ENCODE assay signal across 14 mouse cellular contexts in genomic region chr2:152010251-152010650, GRCm38 (mm10). TPM values are rescaled to one million over a fixed set of nuclear protein-coding genes. Genes with fewer than 3 reads are reported as not detected.
"Had no signal": no experiment of that assay in that cellular context is flagged by ENCODE, and none has a peak within 500 bp of the region (broad histone marks: within the 10 kb centered on the region; RNA-seq: fewer than 3 reads in every experiment).

No protein-coding gene starts in this region.

- H3K36me3 ChIP-seq: liver, embryonic 12.5 days; lung, embryonic 15.5 days; midbrain, embryonic 15.5 days; neural tube, embryonic 12.5 days had no signal

- ATAC-seq: inflammation-experienced regulatory T-cells, adult 6 months; liver, embryonic 12.5 days; midbrain, embryonic 15.5 days had no signal

- H3K4me3 ChIP-seq: liver, embryonic 12.5 days; lung, embryonic 15.5 days; megakaryocyte, embryonic 14.5 days; midbrain, embryonic 15.5 days; neural tube, embryonic 12.5 days had no signal

- H3K9me3 ChIP-seq: liver, embryonic 12.5 days; lung, embryonic 15.5 days; megakaryocyte, embryonic 14.5 days; midbrain, embryonic 15.5 days; neural tube, embryonic 12.5 days had no signal

- H3K4me2 ChIP-seq: liver, embryonic 12.5 days; lung, embryonic 15.5 days; midbrain, embryonic 11.5 days; midbrain, embryonic 15.5 days; neural tube, embryonic 12.5 days had no signal

- H3K4me1 ChIP-seq: liver, embryonic 12.5 days; midbrain, embryonic 15.5 days; neural tube, embryonic 12.5 days had no signal

- DNase-seq: kidney, postnatal 14 days; left cerebral cortex, postnatal 4 days; lung, postnatal 14 days; spleen, adult 18-20 months; thymus, adult 2 months; thymus, postnatal 25 days had no signal

- H3K27ac ChIP-seq: liver, embryonic 12.5 days; lung, embryonic 15.5 days; macrophage; midbrain, embryonic 15.5 days; neural tube, embryonic 12.5 days had no signal

- H3K27me3 ChIP-seq: lung, embryonic 15.5 days; midbrain, embryonic 15.5 days; neural tube, embryonic 12.5 days had no signal

- H3K9ac ChIP-seq: liver, embryonic 12.5 days; lung, embryonic 15.5 days; midbrain, embryonic 15.5 days; neural tube, embryonic 12.5 days had no signal

RNA-seq across cellular contexts. Expression of gene Slc52a3, which starts 13.9 kb away (rescaled TPM):
- polyA plus RNA-seq: macrophage had no signal
